Mouse (Mus musculus) liver, embryonic 14.5 days (tissue): ENCODE measurements at regions not wholly inside any gene's neighbourhood (a gene's known extent, or its start where the extent isn't known, plus 50 kb on each side); places are given as distances from the start of the nearest gene placed in this dataset.

Experiments
- CTCF ChIP-seq: IDR thresholded peaks from 2 replicates; pipeline ENCODE4 v1.5.1; 2016; ENCODE audit warnings: antibody characterized with exemption, low read depth, control low read depth
- EP300 ChIP-seq: IDR thresholded peaks from 2 replicates; pipeline ENCODE4 v1.6.1; 2016; ENCODE audit warnings: antibody characterized with exemption, low read depth

DNA sequence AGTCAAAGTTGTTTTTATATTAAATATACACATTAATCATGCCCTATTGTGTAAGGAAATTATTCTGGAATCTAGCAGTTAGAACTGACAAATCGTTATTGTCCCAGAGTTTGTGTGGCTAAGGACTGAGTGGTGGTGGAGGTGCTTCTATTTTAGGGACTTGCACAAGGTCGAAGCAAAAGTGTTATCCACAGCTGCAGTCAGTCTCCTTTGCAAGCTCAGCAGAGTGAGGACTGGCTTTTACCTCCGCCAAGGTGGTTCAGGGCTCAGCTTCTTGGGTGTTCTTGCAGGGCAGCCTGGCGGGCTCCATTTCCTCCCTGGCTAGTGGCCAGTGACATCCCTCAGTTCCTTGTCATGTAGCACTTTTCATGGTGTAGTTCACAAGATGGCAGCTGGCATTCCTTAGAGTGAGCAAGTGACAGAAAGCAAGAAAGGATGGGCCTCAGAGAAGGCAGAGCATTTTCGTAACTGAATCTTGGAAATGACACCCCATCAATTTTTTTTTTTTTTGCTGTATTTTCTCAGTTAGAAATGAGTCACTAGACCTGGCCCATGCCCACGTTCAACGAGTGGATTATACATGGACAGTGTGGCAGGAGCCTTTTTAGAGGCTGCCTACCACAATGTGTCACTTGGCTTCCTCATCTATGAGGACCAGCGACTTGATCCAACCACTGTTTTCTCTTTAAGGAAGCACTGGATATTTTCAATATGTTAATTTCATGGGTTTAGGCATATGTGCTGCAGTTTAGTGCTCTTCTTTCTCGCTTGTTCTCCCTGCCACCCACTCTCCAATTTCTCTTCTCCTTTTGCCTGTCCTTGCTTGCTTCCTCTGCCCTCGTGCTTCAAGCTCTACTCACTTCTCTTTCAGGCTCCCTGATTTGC is 129.1 kb upstream of the Zeb2 start:
- TF ChIP-seq CTCF (no peak), EP300 (no peak)
